Mouse (Mus musculus): ENCODE data around the gene Plcz1.

Plcz1 gene

GRCm38 (mm10) chr6:139957531-139958241 is 83.6 kb downstream of the Plcz1 start:
- no peak for ATAC-seq (ENCODE audit: insufficient number of reproducible peaks, low FRiP score, low TSS enrichment)

- ATAC-seq (ENCODE audit: insufficient number of reproducible peaks, low FRiP score, low TSS enrichment): no peak
These were observed 87.7 kb downstream of the Plcz1 start for GRCm38 (mm10) chr6:139953596-139953995.

GRCm38 (mm10) chr6:139947106-139947879 is 94.0 kb downstream of the Plcz1 start:
- ATAC-seq (ENCODE audit: insufficient number of reproducible peaks, low FRiP score, low TSS enrichment): no peak
